Mouse (Mus musculus) spleen, adult 12 weeks (tissue): Measurements from ENCODE around the gene Rbfox3.
A peak's percentile ranks its signal among the peaks of the same experiment; 100 is the strongest.

Experiments used
- DNase-seq: peaks from one replicate; pipeline ENCODE4 v3.0.0; 2022; ENCODE audit warnings: low spot score

The Rbfox3 gene

DNA sequence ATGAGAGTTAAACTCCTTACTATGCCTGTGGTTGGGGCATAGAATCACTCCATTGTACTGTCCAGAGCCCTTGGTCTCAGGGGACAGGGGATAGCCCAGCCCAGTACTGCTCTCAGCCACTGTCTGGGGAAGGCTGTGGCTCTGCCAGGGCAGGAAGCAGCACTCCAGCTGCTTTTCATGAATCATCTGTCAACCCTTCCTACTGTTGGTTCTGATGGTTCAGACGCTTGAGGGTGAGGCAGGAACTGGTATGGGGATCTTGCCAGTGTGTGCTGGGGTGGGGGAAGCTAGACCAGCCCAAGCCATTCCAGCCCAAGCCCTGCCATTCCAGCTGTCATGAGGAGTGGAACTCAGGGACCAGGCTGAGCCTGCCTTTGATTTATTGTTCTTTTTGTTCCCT is 243.5 kb downstream of the Rbfox3 start:
- DNase-seq: no peak

DNA sequence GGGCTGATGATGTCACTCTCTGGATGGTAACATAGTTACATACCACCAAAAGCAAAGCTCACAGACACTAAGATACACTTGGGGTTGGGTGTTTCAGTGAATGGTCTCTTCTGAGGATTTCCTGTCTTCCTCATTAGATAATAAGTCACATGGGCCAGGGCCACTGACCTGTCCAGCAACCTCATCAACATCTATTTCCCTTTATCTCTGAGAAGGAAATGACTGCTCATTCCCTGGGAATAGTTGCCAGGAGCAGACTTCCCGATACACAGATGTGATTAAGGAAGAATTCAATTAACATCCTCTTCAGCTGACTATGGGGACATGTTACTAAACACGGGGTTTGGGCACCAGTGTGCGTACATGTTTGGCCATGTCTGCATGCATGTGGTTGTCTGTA is 245.2 kb downstream of the Rbfox3 start:
- DNase-seq: no peak

DNA sequence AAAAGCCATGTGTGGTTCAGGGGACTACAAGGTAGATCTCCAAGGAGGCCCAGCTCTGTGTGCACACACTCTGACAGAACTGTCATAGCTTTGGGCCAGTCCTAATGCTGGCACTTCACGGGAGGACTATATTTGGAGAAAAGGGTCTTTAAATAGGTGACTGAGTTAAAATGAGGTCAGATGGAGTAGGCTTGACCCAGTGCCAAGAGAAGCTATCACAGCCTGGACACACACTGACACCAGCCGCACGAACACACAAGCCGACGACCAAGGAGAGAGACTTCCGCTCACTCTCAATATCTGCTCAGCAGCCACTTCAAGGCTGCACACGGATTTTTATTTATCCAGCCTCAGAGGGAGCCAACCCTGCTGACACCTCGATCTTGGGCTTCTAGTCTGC is 248.1 kb downstream of the Rbfox3 start:
- no peak for DNase-seq

DNA sequence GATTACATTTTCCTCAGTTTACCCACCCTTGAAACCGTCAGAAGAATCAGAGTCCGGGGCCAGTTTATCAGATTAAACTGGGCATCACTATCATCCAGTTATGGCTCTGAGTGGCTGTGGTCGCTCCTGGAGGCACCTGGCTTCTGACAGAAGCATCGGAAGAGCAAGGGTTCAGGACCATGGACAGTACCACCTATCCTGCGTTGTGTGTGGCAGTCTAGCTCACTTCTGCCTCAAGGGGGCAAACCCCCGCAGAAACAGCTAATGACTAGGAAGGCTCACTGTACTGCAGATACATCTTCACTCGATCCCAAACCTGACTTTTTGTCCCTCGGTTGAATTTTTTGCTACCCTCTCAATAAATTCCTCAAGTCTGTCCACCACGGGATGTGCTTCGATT is 252.1 kb downstream of the Rbfox3 start:
- DNase-seq: no peak

DNA sequence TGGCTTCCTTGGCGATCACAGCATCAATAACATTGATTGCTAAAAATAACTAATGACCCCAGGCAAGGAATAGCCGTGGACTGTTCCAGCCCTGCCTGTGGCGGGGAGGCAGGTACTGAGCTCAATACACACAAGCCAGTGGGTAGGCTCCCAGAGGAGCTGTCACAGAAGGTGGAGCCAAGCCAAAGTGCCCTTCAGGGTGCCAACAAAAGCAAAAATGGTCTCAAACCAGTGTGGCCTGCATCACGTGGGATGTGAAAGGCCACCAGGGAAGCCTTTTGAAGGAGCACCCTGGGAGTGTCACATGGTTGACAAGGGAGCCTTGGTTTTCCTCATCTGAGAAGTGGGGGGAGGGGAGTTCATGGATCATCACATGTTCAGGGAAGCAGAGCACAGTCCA is 255.6 kb downstream of the Rbfox3 start:
- no peak for DNase-seq

DNA sequence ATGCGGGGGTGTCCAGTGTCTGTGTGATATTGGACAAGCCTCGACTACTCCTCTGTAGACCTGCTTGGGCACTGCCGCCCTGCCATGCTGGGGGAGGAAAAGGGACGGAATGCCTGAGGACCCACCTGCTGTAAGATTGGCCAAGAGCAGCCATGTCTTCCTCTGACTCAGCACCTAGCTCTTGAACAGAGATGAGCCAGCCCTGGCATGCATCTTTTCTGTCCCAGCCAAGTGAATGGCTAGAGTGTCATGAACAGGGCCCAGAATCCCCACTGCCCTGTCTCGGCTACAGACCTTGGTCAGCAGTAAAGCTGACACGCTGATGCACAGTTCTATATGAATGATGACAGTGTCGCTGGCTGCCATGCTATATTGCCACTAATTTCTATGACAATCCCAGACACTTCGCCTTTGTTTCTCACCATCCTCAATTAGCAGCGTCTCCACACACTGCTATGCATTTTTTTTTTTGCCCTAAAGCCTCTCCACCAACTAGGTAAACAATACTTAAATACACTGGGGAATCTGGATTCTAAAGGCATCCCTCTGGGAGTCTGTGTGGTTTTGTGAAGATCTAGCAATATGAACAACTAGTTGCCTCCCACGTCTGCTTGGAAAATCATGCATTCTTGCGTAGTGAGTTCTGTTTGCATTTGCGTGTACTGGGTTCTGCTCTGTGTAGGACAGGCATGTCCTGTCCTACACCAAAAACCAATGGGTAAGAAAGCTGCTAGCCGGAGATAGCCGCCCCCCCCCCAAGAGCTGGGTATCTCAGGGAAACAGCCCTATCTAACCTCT is 257.7 kb downstream of the Rbfox3 start:
- DNase-seq: no peak

DNA sequence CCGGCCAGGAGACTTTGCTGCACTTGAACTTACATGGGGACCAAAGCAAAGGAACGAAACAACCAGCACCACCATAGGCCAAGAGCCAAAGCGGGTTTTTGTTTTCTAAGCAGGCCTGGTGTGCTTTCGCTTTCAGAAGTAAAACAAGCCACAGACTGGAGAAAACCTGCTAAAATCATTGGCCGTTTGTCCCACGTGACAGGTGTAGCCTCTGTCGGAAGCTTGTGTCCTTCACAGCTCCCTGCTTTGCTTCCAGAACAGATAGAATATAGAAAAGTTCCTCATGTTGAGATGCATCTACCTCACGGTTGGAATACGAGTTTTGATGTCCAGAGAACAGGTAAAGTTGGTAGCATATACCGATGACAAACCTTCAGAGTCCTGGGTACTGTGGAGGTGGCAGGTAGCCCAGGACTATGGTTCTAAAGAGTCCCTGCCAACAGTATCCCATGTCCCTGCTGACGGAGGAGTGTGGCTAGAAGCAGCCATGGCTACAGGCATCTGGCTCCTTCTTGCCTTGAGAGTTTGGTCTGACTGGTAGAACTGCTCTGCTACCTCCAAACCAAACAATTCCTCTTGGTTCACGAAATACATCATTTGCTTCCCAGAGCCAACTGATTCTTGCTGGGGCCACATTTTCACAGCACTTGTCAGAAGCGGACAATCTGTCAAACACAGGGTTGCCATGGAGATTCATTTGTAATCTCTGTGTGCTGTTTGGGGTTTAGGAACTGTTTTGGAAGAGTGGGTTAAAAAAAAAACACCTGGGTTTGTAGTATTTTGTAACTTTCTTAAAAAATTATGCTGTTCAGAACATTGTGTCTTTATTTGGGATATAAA is 258.8 kb downstream of the Rbfox3 start:
- DNase-seq: no peak

DNA sequence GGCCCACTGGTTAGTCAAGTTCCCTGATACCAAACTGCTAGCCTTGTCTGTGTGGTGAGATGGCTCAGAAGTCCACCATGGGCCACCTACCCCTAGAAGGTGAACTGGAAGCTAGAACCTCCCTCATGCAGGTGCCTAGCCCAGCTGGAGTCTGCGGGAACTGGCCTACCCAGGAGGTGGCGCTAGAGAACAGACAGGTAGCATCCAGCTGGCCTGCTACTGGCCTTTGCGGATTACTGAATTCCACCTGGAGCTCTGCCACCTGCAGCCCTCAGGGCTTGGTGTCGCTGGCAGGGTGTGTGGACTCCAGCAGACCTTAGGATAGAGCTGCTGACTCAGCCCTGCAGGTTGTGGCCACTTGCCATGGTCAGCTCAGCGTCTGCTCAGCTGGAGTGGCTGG is 263.0 kb downstream of the Rbfox3 start:
- no peak for DNase-seq

DNA sequence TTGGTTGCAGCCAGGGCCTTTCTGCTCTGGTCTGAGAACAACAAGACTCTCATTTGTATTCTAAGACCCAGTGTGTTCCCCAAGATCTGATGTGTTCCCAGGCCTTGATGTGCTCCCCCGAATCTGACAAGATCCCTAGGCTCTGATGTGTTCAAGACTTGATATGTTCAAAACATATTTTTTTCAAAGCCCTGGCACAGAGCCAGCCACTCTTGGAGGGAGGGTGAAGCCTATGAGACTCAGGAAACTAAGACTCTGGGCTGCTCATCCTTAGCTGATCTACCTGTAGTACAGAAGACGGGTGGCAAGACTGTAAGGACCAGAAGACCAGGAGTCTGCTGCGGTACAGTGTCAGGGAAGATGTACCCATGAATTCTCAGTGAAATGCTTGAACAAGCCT is 264.5 kb downstream of the Rbfox3 start:
- DNase-seq: no peak

DNA sequence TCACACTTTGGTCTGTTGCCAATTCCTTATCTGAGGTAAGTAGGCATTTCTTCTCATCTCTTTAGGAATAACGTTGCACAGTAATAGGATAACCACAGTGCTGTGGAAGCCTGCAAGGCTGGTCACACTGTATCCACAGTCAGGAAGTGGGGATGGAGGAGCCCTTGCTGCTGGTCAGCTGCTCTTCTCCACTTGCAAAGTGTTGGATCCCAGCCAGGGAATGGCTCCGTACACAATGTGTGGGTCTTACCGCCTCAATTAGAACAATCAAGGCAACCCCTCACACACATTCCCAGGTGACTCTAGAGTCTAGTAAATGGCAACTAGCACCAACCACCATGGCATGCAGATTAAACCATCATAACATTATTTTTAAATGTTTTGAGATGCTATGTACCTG is 266.2 kb downstream of the Rbfox3 start:
- DNase-seq: no peak

DNA sequence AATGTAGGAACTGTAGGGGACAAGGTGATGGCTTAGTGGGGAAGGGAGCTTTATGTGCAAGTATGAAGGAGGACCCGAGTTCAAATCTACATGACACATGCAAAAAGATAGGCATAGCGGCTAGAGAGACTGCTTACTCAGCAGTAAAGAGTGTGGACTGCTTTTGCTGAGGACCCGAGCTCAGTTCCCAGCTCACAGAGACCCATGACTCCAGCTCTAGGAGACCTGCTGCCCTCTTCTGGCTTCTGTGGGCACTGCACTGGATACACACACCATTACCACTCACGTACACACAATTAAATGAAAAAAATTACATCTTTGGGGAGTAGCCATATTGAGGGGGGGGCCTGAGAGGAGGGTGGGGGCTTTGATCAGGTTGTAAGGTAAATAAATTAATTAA is 270.7 kb downstream of the Rbfox3 start:
- DNase-seq: no peak

DNA sequence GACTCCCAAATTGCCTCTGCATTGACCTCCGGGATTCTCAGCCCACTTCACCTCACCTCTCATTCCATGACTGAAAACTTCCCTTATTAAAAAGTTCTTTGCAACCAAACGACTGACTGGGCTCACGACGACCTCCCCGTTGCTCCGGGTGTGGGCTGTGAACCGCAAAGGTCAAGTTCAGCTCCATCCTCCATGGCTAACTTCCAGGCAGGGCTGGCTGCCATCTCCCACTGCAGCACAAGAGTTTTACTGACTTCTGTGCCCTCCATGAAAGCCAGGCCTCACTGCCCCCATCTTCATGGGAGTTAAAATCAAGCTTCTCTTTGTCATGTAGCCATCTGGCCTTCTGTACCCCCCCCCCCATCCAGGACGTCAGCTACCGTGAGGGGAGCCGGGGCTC is 273.7 kb downstream of the Rbfox3 start:
- no peak for DNase-seq

DNA sequence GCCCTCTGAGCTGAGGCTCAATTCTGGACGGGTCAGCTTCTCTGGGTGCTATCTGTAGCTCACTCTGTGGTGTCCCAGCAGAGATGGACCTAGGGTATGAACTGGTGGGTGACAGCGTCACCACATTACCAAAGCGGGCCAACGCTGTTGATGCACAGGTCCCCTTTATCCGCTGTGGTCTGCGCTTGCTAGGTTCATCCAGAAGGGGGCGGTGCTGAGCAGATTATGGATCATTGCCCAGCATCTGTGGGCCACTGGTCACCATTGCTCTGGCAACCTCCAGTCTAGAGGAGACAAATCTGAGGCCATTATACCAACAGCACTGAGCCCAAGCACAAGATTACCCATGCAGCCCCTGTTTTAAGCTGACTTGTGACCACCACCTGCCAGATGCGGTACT is 276.8 kb downstream of the Rbfox3 start:
- DNase-seq: peak; percentile 6

DNA sequence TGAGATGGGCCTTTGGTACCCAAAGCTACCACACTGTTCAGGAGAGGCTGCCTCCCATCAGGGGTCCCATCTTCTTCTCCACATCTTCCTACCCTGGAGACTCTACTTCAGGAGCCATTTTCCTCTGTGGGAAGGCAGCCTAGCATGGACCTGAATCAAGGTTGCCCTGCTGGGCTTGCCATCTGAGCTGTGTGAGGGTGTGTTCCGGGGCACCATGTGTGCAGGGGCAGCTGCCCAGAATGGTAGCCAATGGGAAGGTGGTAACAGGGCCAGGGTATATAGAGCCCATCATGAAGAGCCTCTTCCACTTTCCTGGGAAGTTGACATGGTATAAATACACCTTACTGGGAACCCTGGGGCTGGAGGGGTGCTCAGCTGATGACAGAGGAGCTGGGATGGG is 281.7 kb downstream of the Rbfox3 start:
- no peak for DNase-seq

DNA sequence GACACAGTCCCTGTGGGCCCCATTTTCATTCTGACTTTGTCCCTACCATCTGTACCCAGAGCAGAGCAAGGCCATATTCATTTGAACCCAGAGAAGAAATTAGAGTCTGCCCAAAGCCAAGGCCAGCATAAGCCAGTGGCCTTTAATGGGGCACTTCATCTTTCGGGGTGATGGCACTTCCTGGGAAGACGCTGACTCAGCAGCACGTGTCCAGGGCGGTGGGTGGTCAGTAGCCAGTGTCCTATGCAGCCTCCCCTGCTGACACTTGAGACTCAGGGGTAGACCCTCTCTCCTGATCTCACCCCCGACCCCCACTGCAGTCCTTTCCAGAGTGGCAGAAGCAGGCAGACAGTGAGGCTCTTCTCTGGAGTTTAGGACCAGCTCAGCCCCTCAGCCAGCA is 283.9 kb downstream of the Rbfox3 start:
- no peak for DNase-seq

DNA sequence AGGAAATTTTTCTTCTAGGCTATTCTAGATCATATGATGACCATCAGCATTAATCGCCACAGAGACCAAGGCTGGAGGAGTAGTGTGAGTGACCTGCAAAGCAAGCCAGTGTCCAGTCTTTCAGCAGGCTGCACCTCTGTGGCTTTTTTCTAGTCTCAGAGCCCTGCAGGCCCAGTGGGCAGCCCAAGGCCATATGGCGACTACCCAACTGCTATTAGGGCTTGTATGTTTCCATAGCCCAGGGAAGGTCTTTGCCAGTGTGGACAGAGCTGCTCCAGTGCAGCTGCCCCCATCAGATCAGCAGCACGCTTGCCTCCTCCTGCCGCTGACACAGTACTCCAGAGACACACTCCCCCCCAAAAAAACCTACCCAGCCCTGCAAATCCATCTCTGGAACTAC is 290.5 kb downstream of the Rbfox3 start:
- DNase-seq: no peak

DNA sequence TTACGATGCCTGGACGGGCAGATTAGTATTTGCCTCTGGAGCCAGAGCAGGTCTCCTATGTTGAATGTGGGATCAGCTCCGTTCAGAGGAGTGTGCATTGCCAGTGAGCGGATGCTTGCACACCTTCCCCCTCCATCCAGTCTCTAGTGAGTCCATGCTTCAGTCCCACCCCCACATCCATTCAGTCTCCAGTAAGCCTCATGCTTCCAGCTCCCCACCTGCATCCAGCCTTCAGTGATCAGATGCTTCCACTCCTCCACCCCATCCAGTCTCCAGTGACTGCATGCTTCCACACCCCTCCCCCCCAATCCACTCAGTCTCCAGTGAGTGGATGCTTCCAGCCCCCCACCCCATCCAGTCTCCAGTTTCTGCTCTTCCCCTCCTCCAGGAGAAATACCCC is 297.3 kb downstream of the Rbfox3 start:
- DNase-seq: no peak

DNA sequence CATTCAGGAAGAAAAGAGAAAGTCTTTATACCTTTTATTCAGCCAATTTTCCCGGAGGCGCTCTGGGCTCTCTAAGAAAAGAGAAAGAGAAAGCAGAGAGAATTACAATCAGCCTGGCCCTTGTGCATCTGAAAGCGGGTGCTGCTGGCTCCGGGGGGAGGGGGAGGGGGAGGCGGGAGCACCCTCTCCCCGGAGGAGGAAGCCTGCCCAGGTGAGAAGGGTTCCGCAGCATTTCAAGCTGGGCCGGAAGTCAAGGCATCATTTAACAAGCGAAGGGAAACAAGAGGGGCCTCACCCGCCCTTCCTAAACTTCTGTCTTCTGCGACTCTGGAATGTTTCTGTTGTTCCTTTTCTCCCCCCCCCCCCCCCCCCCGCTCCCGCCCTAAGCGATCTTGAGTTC is 301.3 kb downstream of the Rbfox3 start:
- no peak for DNase-seq

DNA sequence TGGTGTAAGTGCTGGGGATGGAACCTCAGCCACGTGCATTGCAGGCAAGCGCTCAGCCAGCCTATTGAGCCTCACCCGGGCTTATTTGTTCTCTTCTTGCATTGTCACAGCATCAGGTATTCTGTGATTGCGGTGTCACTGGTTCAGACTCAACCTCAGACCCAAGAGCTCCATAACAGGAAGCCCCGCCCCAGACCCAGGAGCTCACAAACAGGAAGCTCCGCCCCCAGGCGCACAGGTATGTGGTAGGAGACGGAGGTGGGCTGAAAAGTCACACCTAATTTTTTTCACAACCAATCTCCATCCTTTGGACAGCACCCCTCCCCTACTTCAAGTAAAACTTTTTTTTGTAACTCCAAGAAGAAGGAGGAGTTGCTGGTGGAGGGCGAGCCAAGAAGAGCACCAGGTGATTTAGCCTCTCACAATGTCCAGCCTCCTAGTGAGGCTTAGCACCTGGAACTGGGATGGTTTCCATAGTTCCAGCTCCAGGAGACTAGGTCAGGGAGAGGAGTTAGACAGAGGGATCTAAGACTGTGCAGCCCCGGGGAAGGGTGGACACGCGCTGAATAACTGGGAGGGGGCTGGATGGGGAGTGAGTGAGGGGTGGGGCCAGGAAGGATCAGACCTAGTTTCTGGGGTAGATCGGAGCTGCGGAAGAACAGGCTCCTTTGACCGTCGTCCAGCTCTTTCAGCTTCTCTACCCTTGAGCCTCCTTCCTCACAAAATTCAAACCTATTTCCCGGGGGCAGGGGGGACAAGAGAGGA is 302.0 kb downstream of the Rbfox3 start:
- no peak for DNase-seq

DNA sequence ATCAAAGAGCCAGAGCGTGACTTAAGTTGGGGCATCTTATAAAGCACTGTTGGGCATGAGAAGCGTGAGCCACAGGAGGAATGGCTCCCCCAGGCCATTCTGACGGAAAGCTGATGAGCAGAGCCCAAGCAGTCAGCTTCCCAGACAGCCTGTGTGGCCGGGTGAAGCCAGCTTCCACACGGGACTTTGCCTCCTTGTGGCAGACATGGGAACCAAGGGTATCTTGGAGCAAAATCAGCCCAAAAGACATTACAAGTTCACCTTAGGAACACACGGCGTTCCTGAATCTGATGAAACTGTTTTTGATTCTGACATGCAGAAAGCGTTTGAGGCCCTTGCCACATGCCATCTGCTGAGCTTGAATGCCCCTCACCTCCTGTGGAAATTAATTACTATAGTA is 303.5 kb downstream of the Rbfox3 start:
- DNase-seq: no peak

DNA sequence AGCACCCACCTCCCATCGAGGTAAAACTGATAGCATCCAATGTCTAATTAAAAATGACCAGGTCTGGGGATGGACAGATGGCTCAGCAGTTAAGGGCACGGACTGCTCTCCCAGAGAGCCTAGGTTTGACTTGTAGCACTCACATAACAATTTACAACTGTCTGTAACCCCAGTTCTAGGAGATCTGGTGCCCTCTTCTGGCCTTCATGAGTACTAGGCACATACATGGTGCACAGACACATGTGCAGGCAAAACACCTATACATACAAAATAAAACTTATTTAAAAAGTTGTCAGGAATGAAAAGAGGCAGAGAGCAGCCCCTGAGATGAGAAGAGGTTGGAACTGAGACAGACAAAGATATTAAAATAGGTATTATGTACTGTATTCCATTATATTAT is 305.8 kb downstream of the Rbfox3 start:
- DNase-seq: no peak

DNA sequence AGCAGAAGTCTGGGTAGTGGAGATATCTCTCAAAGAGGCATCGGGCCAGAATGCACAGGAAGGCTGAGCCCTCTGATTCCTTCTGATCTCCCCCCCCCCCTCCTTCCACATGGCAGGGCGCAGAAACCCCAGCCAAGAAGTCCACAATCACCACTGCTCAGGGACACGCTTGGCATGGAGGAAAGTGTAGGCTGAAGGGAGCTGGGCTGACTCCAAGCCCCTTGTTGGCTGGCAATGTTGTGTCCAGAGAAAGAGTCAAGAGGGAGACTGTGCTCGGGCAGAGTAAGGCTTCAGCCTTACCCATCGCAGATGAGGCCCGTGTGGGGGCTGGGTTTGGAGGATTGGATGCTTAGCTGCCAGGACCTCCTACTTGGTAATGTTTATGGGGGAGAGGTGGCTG is 307.2 kb downstream of the Rbfox3 start:
- no peak for DNase-seq

DNA sequence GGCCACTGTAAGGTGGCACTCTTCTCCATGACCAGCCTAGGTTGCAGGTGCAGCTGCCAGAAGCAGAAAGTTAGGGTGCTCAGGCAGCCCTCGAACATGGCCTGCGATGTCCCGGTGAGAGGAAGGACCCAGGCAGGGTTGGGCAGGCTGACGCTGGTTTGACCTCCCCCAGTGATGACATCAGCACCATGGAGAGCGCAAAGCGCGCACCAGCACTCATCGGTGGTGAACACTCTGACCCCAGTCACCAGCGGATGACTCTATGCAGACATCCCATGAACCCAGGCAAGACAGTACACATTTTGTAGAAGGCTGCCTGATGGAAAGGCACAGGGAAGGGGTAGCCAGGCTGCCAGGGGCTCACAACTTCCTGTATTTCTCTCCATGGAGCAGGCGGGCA is 308.3 kb downstream of the Rbfox3 start:
- DNase-seq: no peak
